Mouse (Mus musculus): ENCODE data around the gene Kif2a. TPM values are rescaled to one million over a fixed set of nuclear protein-coding genes. Genes with fewer than 3 reads are reported as not detected.

The Kif2a gene
- 37.5 to 51.1 TPM (median 46.4 TPM) in 4 replicates for total RNA-seq (2023)

GRCm38 (mm10) chr13:107021461-107022265 lies at the start of gene Kif2a:
TSS of gene Kif2a (minus strand) at chr13:107022126.

DNA sequence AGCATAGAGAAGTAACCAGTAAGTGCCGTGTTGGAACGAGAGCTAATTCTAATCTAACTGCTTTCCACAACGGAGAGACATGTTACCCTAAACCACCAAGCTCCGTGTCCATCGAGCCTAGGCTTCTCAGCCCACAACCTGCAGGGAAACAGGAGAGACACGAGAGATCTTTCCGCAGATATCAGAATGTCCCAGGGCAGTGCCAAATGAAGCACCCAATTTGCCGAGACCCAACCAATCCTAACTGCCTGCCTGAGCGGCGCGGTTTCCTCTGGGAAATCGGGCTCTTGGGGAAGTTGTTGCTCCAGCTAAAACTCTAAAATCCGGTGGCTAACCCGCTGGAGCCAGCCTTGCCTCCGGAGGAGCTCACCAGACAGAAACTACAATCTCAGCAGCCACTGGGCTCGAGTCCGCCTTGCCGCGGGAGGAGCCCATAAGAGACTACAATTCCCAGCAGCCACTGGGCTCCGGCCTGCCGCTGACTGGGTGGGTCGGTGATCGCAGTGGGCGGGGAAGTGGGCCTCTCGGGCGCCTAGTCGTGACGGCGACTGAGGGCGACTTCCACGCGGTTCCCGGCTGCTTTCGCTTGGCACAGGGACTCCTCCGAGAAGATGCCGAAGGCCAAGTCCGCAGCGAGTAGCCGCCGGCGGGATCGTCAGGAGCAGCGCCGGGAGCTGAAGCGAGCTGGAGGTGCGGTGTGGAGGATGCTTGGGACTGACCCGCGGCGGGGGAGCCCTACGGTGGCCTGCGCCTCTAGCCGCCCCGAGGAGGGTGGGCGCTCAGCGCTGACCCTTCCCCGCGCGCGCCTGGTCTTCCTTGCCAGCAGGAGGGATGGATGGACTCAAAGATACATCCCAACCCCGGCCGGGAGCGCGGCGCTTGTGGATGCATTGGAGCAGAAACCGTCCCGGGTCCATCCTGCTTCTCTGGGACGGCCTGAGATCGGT lies 75.1 kb downstream of the Kif2a start, which contains the start of gene Dimt1:
Gene Dimt1, plus strand, starts transcription at position 534 of the 947 bp plus-strand sequence.

GRCm38 (mm10) chr13:106936256-106937137 lies 85.4 kb downstream of the Kif2a start, which contains the start of gene Ipo11:
TSS of gene Ipo11 (minus strand) at chr13:106936958.

Other genes starting within 250 kb of the Kif2a start
- gene Ipo11, start 85.2 kb downstream of the Kif2a start, total RNA-seq (2023) = 23.8 to 29.7 TPM (median 26.0 TPM) in 4 replicates
- gene Dimt1, start 75.0 kb downstream of the Kif2a start, total RNA-seq (2023) = 23.8 to 27.9 TPM (median 26.5 TPM) in 4 replicates